Mouse (Mus musculus) left cerebral cortex, adult 18-20 months (tissue): Measurements from ENCODE around the gene Ier5. TPM values are rescaled to one million over a fixed set of nuclear protein-coding genes. Genes with fewer than 3 reads are reported as not detected.

Source experiments
- DNase-seq, 2 experiments: peaks; one replicate each; pipeline ENCODE4 v3.0.0; 2021 to 2022; ENCODE audit warnings: low spot score in 2 of 2, mixed read lengths in 1 of 2
- total RNA-seq, 2 experiments: library from RNA; stranded (reverse); gene quantifications; 2 replicates each; pipeline ENCODE4 v1.2.3; 2021

Ier5 gene
- total RNA-seq, 2 experiments from 2014 or later = 76.3 to 83.2 TPM

GRCm38 (mm10) chr1:155102631-155103030 is 3.2 kb upstream of the Ier5 start:
- DNase-seq = no peak

DNA sequence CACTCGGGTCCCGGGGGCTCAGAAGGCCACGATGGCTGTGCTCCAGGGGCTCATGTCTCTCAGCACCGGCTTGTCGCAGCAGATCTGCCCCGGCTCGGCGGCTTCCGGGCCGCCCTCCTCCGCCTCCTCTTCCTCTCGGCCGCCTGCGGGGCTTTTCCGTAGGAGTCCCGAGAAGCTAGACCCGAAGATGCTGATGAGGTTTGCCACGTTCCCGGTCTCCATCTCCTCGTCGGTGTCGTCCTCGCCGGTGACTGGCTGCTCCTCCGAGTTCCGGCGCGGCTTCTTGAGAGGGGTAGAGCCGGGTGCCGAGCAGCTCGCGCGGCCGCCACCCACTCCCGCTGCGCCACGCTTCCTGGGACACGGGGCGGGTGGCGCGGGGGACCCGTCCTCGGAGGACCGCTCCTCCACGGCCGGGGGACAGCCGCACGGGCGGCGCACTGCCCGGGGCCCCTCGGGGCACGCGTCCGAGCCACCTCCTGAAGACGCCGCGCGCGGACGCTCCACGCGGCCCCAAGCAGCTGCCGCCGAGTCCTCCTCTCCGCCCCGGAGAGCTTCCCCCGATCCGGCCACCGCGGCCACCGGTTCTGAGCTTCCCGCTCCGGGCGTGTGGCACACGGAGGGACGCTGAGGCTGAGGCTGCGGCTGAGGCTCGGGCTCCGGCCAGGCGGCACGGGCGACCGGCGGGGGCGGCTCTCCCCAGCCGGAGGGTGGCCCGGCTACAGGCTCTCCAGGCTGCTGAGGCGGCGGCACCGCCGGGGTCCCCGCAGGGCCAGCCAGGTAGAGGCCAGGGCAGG is 753 bp downstream of the Ier5 start:
- DNase-seq = peak; percentile 62 to 67

GRCm38 (mm10) chr1:155097931-155098485 is 1.4 kb downstream of the Ier5 start:
- DNase-seq = peak in 1 of 2 experiments; percentile 23

- no peak for DNase-seq
Measured at GRCm38 (mm10) chr1:155097354-155097753, 2.1 kb downstream of the Ier5 start.

DNA sequence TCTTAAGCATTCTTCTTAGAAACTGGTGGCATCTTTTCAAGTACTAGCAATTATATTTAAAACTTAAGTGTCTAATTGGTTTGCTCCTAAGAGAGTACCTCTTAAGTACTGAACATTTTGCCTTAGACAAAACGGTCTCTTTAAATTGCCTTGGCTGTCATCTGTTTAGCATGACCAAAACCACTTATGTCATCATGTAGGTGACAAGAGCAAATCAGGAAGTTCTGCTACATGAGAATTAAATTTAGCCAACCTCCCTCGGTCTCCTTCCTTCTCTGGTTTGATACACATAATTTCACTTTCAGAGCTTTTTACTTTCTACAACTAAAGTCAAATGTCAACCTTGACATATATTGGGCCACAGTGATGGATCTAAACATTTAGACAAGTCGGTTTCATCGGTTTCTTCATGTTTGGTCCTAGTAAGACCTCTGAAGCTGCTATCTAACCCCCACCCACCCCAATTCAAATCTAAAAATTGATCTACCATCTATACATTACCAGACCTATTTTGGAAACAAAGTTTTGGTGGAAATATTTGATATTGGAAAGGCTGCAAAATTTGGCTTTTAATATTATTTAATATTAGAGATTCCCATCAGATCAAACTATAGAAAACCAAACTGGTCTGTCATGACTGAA is 2.7 kb downstream of the Ier5 start:
- DNase-seq = no peak

GRCm38 (mm10) chr1:155093971-155094707 is 5.3 kb downstream of the Ier5 start:
- no peak for DNase-seq

GRCm38 (mm10) chr1:155093145-155093791 is 6.2 kb downstream of the Ier5 start:
- DNase-seq = no peak

GRCm38 (mm10) chr1:155091842-155092800 is 7.3 kb downstream of the Ier5 start:
- peak; percentile 40 to 54 for DNase-seq

DNA sequence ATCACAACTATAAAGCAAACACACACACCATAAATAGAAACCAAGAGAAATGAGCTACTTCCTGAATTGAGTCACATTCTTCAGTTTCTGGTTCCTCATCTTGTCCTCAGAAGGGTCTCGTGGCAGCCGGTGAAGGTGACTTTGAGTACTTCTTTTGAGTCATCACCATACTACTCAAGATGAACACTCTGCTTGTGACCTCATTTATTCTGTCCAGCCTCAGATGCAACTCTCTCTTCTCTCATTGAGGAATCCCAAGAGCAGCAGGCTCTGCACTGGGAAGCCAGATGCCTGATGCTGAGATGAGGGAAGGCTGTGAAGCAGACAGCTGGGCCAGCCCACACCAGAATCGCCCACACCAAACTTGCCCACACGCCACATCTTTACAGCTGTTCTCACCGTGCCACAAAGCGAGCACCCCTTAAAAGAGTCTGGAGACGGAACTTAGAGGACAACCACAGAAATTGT is 8.0 kb downstream of the Ier5 start:
- peak; percentile 53 to 68 for DNase-seq

DNA sequence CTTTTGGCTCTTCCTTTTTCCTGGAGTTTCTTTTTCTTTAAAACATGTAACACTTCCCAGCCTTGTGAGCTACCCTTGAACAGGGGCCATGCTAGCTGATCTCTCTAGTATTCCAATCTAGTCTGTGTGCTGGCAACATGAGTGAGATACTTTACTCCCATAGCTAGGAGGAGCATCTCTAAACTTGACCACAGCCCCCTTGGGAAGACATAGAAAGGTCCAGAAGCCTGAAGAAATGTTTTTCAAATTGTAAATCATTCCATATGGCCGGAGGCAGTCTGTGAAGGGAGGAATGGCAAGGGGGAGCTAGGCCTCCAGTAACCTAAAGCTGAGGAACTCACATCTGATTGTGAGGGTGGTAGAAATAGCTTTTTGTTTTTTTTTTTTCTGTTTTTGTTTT is 8.7 kb downstream of the Ier5 start:
- DNase-seq = no peak

DNA sequence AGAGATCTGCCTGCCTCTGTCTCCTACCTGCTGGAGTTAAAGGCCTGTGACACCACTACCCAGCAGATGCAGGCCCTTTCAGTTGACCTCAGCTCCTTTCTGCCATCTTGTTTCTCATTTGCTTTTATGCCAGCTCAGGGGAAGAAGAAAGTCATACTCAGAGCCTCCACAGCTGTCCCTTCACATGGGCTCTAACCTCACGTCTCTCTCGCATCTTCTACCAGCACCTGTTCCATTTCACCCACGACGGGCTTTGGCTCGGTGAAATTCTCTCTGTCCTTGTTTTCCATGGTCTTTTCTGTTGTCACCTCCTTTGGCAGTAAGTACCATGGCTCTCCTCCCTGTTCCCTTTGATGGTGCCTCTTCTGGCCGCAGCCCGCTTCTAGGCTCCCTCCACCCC is 9.1 kb downstream of the Ier5 start:
- no peak for DNase-seq

- peak in 1 of 2 experiments; percentile 33 for DNase-seq
Measured at GRCm38 (mm10) chr1:155088847-155089603, 10.4 kb downstream of the Ier5 start.

DNA sequence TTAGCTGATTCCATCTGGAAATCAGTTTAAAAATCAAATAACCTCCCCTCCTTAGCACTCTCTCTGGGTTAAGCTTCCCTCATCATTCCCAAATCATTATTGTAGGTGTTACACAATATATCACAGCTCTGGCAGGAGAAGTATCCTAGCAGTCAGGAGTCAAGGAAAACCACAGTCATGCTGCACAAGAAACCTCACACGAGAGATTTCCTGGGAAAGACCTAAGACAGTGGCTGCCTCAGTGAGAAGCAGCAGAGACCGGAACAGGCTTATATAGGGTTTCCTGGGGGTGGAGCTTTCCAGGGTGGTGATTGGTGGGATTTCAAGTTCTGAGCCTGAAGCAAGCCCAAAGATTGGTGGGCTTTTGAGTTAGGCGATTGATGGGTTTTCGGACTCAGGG is 11.4 kb downstream of the Ier5 start:
- DNase-seq = no peak

- DNase-seq = peak; percentile 55 to 60
Measured at GRCm38 (mm10) chr1:155086893-155087292, 12.5 kb downstream of the Ier5 start.

GRCm38 (mm10) chr1:155086416-155086815 is 13.0 kb downstream of the Ier5 start:
- DNase-seq = no peak

- DNase-seq = no peak
Measured at GRCm38 (mm10) chr1:155084839-155085238, 14.6 kb downstream of the Ier5 start.

DNA sequence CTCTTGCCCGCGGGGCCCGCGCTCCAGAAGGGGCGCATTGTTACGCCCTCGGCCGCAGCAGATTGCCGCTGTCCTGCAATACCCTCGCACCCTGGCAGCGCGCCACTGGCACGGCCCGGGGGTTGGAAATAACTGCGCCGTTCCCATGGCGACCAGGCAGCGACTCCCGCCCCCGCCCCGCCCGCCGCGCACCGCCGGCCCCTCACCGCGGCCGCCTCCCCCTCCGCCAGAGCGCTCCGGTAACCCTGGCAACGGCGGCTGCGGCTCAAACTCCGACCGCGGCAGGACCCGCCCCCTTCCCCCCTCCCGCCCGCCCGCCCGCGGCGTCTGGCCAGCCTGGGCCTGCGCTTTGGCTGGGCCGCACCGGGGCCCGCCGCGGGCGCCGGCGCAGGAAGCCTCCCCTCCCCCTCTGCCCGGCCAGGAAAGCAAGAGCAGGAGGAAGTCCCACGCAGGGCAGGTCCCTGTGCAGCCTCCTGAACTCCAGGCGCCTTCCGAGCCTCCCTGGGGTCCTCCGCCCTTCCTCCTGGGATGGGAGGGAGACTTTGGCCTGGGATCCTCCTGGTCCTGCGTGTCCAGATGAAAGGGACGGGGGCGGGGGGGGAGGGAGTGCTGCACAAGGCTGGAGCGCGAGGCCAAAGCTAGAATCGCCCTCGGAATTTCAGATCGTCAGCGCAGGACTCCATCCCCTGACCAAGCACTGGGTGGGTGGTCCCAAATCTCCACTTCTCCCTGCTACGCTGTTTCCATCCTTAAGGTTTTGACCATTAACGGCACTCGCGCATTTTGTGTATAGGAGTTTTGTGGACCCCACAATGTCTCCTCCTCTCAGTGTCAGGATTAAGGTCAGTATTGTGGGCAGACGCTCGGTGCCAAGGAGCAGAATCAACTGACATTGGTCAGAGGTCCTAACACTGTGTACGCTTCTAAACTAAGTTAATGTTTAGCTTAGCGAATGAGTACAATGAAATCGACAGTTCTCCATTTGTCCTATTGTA is 15.9 kb downstream of the Ier5 start:
- DNase-seq = peak; percentile 92 to 95

DNA sequence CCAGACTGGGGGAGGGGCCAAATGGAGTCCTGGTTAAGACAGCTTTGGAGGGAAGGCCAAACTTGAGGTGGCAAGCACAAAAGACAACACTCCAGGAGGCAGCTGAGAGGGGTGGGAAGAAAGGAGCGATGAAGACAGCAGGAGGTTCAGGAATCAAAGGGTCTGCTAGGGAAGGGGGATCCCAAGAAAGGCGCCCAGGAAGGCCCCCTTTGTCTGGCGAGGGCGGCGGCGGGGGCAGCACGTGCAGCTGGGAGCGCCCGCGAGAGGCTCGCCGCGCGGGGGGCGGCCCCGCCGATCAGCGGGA is 16.5 kb downstream of the Ier5 start:
- peak in 1 of 2 experiments; percentile 43 for DNase-seq
